ENCODE assay signal across 25 mouse cellular contexts in the genomic region with DNA sequence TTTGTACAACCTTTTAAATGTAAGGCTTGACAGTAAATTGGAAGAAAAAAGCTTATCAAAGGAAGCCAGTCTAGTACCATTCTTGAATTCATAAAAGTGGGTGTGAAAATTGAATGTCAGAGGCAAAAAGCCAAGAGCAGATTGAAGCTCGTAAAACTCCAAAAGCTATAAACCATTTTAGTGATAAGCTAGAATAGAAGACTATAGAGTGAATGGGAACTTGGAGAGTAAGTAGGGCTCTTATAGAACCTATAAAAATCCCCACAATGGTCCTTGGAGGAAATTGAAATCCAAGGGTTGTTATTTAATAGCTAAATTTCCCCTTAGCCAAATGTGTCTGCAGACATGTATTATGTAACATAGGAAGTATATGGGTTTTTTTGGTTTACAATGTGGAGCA. TPM values are rescaled to one million over a fixed set of nuclear protein-coding genes. Genes with fewer than 3 reads are reported as not detected.
DNase-seq lines count a peak whose midpoint lies in the region; ATAC-seq and TF ChIP-seq lines count a peak whose summit lies in the region.
"Had no signal": no experiment of that assay in that cellular context is flagged by ENCODE, and none has a peak within 500 bp of the region (broad histone marks: within the 10 kb centered on the region; RNA-seq: fewer than 3 reads in every experiment).

No protein-coding gene starts in this region.

- WGBS in forebrain, postnatal 0 days = 69% methylated on average over 1 of the region's 1 CpGs
- WGBS in forebrain, embryonic 13.5 days = 82% methylated on average over 1 of the region's 1 CpGs

- H3K27me3 ChIP-seq in forebrain, postnatal 0 days (ENCODE audit: insufficient read depth, low read length) = no peaks in the 10 kb centered on the region
- H3K27me3 ChIP-seq in forebrain, embryonic 13.5 days = no peaks in the 10 kb centered on the region
- H3K27me3 ChIP-seq: embryonic facial prominence, embryonic 12.5 days; embryonic facial prominence, embryonic 15.5 days; forebrain, embryonic 15.5 days; heart, embryonic 12.5 days; heart, embryonic 15.5 days; hindbrain, embryonic 13.5 days had no signal

- no peak for TF ChIP-seq CTCF in forebrain, postnatal 0 days (IDR thresholded peaks at IDR 0.05; ENCODE audit: low read depth)
- no peak for TF ChIP-seq CTCF in layer of hippocampus, adult 2 months (conservative IDR thresholded peaks at IDR 0.05)

- H3K4me2 ChIP-seq in forebrain, postnatal 0 days (ENCODE audit: low read depth) = no peak overlapping the region
- no peak overlapping the region for H3K4me2 ChIP-seq in forebrain, embryonic 13.5 days
- H3K4me2 ChIP-seq: embryonic facial prominence, embryonic 12.5 days; embryonic facial prominence, embryonic 15.5 days; forebrain, embryonic 15.5 days; heart, embryonic 12.5 days; heart, embryonic 15.5 days; hindbrain, embryonic 13.5 days had no signal

- no peak overlapping the region for H3K4me3 ChIP-seq in forebrain, postnatal 0 days (ENCODE audit: low read depth, low read length)
- no peak overlapping the region for H3K4me3 ChIP-seq in forebrain, embryonic 13.5 days
- no peak overlapping the region for H3K4me3 ChIP-seq in layer of hippocampus, adult 2 months
- H3K4me3 ChIP-seq: embryonic facial prominence, embryonic 12.5 days; embryonic facial prominence, embryonic 15.5 days; forebrain, embryonic 15.5 days; heart, embryonic 12.5 days; heart, embryonic 15.5 days; hindbrain, embryonic 10.5 days; hindbrain, embryonic 13.5 days had no signal

- H3K9ac ChIP-seq in forebrain, postnatal 0 days = no peak overlapping the region
- no peak overlapping the region for H3K9ac ChIP-seq in forebrain, embryonic 13.5 days
- H3K9ac ChIP-seq: embryonic facial prominence, embryonic 12.5 days; embryonic facial prominence, embryonic 15.5 days; forebrain, embryonic 15.5 days; heart, embryonic 12.5 days; heart, embryonic 15.5 days; hindbrain, embryonic 13.5 days had no signal

- no peak for ATAC-seq in forebrain, postnatal 0 days
- no peak for ATAC-seq in forebrain, embryonic 13.5 days
- ATAC-seq: activated CD4-positive, CD25-positive, alpha-beta regulatory T cell, adult 4 months; forebrain, embryonic 15.5 days; hindbrain, embryonic 16.5 days had no signal

- no peak overlapping the region for H3K27ac ChIP-seq in forebrain, postnatal 0 days (ENCODE audit: low read depth, low read length)
- H3K27ac ChIP-seq in forebrain, embryonic 13.5 days = no peak overlapping the region
- H3K27ac ChIP-seq in layer of hippocampus, adult 2 months = 0 out of 2 replicates have a peak overlapping the region, but pooled peaks have one; percentile 20
- H3K27ac ChIP-seq: embryonic facial prominence, embryonic 12.5 days; embryonic facial prominence, embryonic 15.5 days; forebrain, embryonic 15.5 days; heart, embryonic 15.5 days; hindbrain, embryonic 10.5 days; hindbrain, embryonic 13.5 days had no signal

- no peaks in the 10 kb centered on the region for H3K9me3 ChIP-seq in forebrain, postnatal 0 days (ENCODE audit: low read length)
- H3K9me3 ChIP-seq in forebrain, embryonic 13.5 days (replicated peaks) = no peaks in the 10 kb centered on the region
- H3K9me3 ChIP-seq: embryonic facial prominence, embryonic 12.5 days; embryonic facial prominence, embryonic 15.5 days; forebrain, embryonic 15.5 days; heart, embryonic 12.5 days; heart, embryonic 15.5 days; hindbrain, embryonic 10.5 days; hindbrain, embryonic 13.5 days had no signal

- H3K4me1 ChIP-seq in forebrain, postnatal 0 days (ENCODE audit: insufficient read depth) = no peaks in the 10 kb centered on the region; the same call in 1 of the 2 replicates
- peaks cover 6% of the 10 kb centered on the region; the same call in 1 of the 2 replicates for H3K4me1 ChIP-seq in forebrain, embryonic 13.5 days
- H3K4me1 ChIP-seq: embryonic facial prominence, embryonic 12.5 days had no signal

- peak; percentile 52 for DNase-seq in forebrain, postnatal 0 days
- DNase-seq in layer of hippocampus, adult 2 months (ENCODE audit: low spot score in 2 of 2) = peak; percentile 30 to 50
- DNase-seq in layer of hippocampus, adult 9-11 months = no peak
- peak; percentile 70 for DNase-seq in brain, adult 2 months (ENCODE audit: low read depth, low spot score)
- no peak for DNase-seq in lung, postnatal 36 days
- DNase-seq: adrenal gland, adult 8-10 months; adrenal gland, postnatal 25 days; cerebellum, adult 2 months; cerebellum, adult 9-11 months; cerebellum, postnatal 25 days; gastrocnemius, postnatal 25 days; heart, adult 18-20 months; heart, postnatal 10 days; heart, postnatal 36 days had no signal

- no peaks in the 10 kb centered on the region for H3K36me3 ChIP-seq in forebrain, postnatal 0 days (ENCODE audit: insufficient read depth)
- H3K36me3 ChIP-seq in forebrain, embryonic 13.5 days (ENCODE audit: poor library complexity, severe bottlenecking) = no peaks in the 10 kb centered on the region
- H3K36me3 ChIP-seq: embryonic facial prominence, embryonic 12.5 days; embryonic facial prominence, embryonic 15.5 days; forebrain, embryonic 15.5 days; heart, embryonic 12.5 days; heart, embryonic 15.5 days; hindbrain, embryonic 10.5 days; hindbrain, embryonic 13.5 days had no signal

RNA-seq across cellular contexts. Expression of gene Snap25, which starts 46.3 kb away (rescaled TPM):
- 244 and 245 TPM in 2 replicates for total RNA-seq in forebrain, postnatal 0 days (2014; rRNA removed)
- polyA plus RNA-seq in forebrain, postnatal 0 days (2015; fragmentation: Nextera tagmentation; extraction: Ambion mirVana) = 171 and 278 TPM in 2 replicates
- 51.6 and 53.4 TPM in 2 replicates for polyA plus RNA-seq in forebrain, embryonic 13.5 days (2015; fragmentation: Nextera tagmentation; extraction: Ambion mirVana)
- 1,000 to 10,000 TPM; 2,121 to 2,268 TPM for total RNA-seq in layer of hippocampus, adult 2 months (2021)
- total RNA-seq: common myeloid progenitor, adult 5-6 weeks had no signal

Comparison
In these comparisons a context has a peak if more than half of its experiments do, and no peak if none do; other contexts are left out.
1. DNase-seq: peak in forebrain, postnatal 0 days (single experiment), layer of hippocampus, adult 2 months (2 of 2) and brain, adult 2 months (single experiment); none in layer of hippocampus, adult 9-11 months (single experiment) and lung, postnatal 36 days (single experiment).